Mouse (Mus musculus) neural tube, embryonic 14.5 days (tissue): ENCODE results near the gene Gm813. TPM values are rescaled to one million over a fixed set of nuclear protein-coding genes. Genes with fewer than 3 reads are reported as not detected.

ENCODE experiments used
- ATAC-seq: fragments of 200-750 bp; cut with Nextera tagmentation; 2 replicates; pipeline ENCODE4 v1.8.0; 2017; ENCODE audit warnings: low read depth, mild to moderate bottlenecking, moderate TSS enrichment, moderate library complexity
- H3K27ac ChIP-seq: fragments of 300-500 bp; sonication (generic); 2 replicates; pipeline ENCODE4 v1.5.1; 2014; ENCODE audit warnings: low read depth, mild to moderate bottlenecking, control low read depth, low read length, moderate library complexity, mixed read lengths
- H3K27me3 ChIP-seq: fragments of 300-500 bp; sonication (generic); 2 replicates; pipeline ENCODE4 v1.6.1; 2014; ENCODE audit warnings: low read length; ENCODE audit not compliant: control insufficient read depth, insufficient read depth
- H3K36me3 ChIP-seq: fragments of 300-500 bp; sonication (generic); 2 replicates; pipeline ENCODE4 v1.6.1; 2014; ENCODE audit warnings: low read length, mixed read lengths; ENCODE audit not compliant: control insufficient read depth, insufficient read depth
- H3K4me1 ChIP-seq: fragments of 300-500 bp; sonication (generic); 2 replicates; pipeline ENCODE4 v1.6.1; 2014; ENCODE audit warnings: low read length; ENCODE audit not compliant: control insufficient read depth, insufficient read depth
- H3K4me2 ChIP-seq: fragments of 300-500 bp; sonication (generic); 2 replicates; pipeline ENCODE4 v1.6.1; 2014; ENCODE audit warnings: mild to moderate bottlenecking, low read depth, low read length, control low read depth
- H3K4me3 ChIP-seq: fragments of 300-500 bp; sonication (generic); 2 replicates; pipeline ENCODE4 v1.5.1; 2014; ENCODE audit warnings: low read depth, low read length, control low read depth, mixed read lengths
- H3K9ac ChIP-seq: fragments of 300-500 bp; sonication (generic); replicated peaks from 2 replicates; pipeline ENCODE4 v1.6.1; 2014; ENCODE audit warnings: low read depth, mild to moderate bottlenecking, control low read depth, low read length, mixed read lengths
- H3K9me3 ChIP-seq: fragments of 300-500 bp; sonication (generic); 2 replicates; pipeline ENCODE4 v1.6.1; 2016; ENCODE audit warnings: low read length; ENCODE audit not compliant: control insufficient read depth
- WGBS: fragments of 180-500 bp; shearing (Covaris S2); extraction: QIAGEN DNeasy Blood & Tissue Kit; methylation state at CpG from one replicate; pipeline ENCODE4 v1.1.7; 2014; 5-methylcytosine and 5-hydroxymethylcytosine counted together
- polyA plus RNA-seq: library from polyadenylated mRNA; unstranded; fragments of >200 nt; fragmentation: Nextera tagmentation; extraction: Ambion mirVana; gene quantifications from 2 replicates; pipeline ENCODE4 v1.2.1, GENCODE M21; 2014

The Gm813 gene
- polyA plus RNA-seq, 1 experiment from 2014 or later: not detected

- no peak for ATAC-seq
- Histone ChIP-seq H3K27ac (no peak within 1 kb of the TSS), H3K4me2 (no peak within 1 kb of the TSS), H3K9ac (no peak within 1 kb of the TSS), H3K9me3 (no peaks in the 10 kb centered on the region), H3K4me1 (no peaks in the 10 kb centered on the region), H3K27me3 (no peaks in the 10 kb centered on the region), H3K36me3 (no peaks in the 10 kb centered on the region), H3K4me3 (no peak within 1 kb of the TSS)
- 89% methylated on average over 3 of the region's 3 CpGs for WGBS
Measured at GRCm38 (mm10) chr16:58638689-58639175, 22.0 kb upstream of the Gm813 start, which contains the start of gene E330017A01Rik. Gene E330017A01Rik (minus strand): TSS chr16:58638739.

GRCm38 (mm10) chr16:58638016-58638415 lies 21.2 kb upstream of the Gm813 start:
- 78% methylated on average over 7 of the region's 7 CpGs for WGBS
- no peaks in the 10 kb centered on the region for H3K27me3 ChIP-seq
- no peaks in the 10 kb centered on the region for H3K4me1 ChIP-seq
- H3K36me3 ChIP-seq: no peaks in the 10 kb centered on the region
- H3K4me3 ChIP-seq: no peak overlapping the region
- ATAC-seq: no peak
- no peak overlapping the region for H3K4me2 ChIP-seq
- no peak overlapping the region for H3K9ac ChIP-seq
- H3K27ac ChIP-seq: no peak overlapping the region
- no peaks in the 10 kb centered on the region for H3K9me3 ChIP-seq

GRCm38 (mm10) chr16:58637448-58637847 lies 20.7 kb upstream of the Gm813 start:
- no peak overlapping the region for H3K4me2 ChIP-seq
- H3K9me3 ChIP-seq: no peaks in the 10 kb centered on the region
- no peak for ATAC-seq
- H3K27ac ChIP-seq: no peak overlapping the region
- no peaks in the 10 kb centered on the region for H3K36me3 ChIP-seq
- no peaks in the 10 kb centered on the region for H3K4me1 ChIP-seq
- no peak overlapping the region for H3K9ac ChIP-seq
- H3K27me3 ChIP-seq: no peaks in the 10 kb centered on the region
- 88% methylated on average over 4 of the region's 4 CpGs for WGBS
- H3K4me3 ChIP-seq: no peak overlapping the region

- WGBS: 45% methylated on average over 2 of the region's 2 CpGs
- no peak overlapping the region for H3K27ac ChIP-seq
- H3K27me3 ChIP-seq: no peaks in the 10 kb centered on the region
- no peak overlapping the region for H3K9ac ChIP-seq
- H3K4me1 ChIP-seq: no peaks in the 10 kb centered on the region
- H3K4me3 ChIP-seq: no peak overlapping the region
- no peaks in the 10 kb centered on the region for H3K9me3 ChIP-seq
- H3K36me3 ChIP-seq: no peaks in the 10 kb centered on the region
- H3K4me2 ChIP-seq: no peak overlapping the region
- no peak for ATAC-seq
Measured at GRCm38 (mm10) chr16:58635866-58636265, 19.1 kb upstream of the Gm813 start.

- H3K27ac ChIP-seq: no peak overlapping the region
- no peak overlapping the region for H3K4me3 ChIP-seq
- no peak overlapping the region for H3K4me2 ChIP-seq
- no peak for ATAC-seq
- 69% methylated on average over 2 of the region's 2 CpGs for WGBS
- H3K4me1 ChIP-seq: no peaks in the 10 kb centered on the region
- H3K9me3 ChIP-seq: no peaks in the 10 kb centered on the region
- H3K9ac ChIP-seq: no peak overlapping the region
- H3K36me3 ChIP-seq: no peaks in the 10 kb centered on the region
- H3K27me3 ChIP-seq: no peaks in the 10 kb centered on the region
Measured at GRCm38 (mm10) chr16:58629736-58630135, 13.0 kb upstream of the Gm813 start.

GRCm38 (mm10) chr16:58628968-58629367 lies 12.2 kb upstream of the Gm813 start:
- Histone ChIP-seq H3K9ac (no peak overlapping the region), H3K9me3 (no peaks in the 10 kb centered on the region), H3K27me3 (no peaks in the 10 kb centered on the region), H3K4me3 (no peak overlapping the region), H3K4me2 (no peak overlapping the region), H3K4me1 (no peaks in the 10 kb centered on the region), H3K27ac (no peak overlapping the region), H3K36me3 (no peaks in the 10 kb centered on the region)
- WGBS: 96% methylated on average over 5 of the region's 5 CpGs
- ATAC-seq: no peak

GRCm38 (mm10) chr16:58628336-58628680 lies 11.5 kb upstream of the Gm813 start:
- Histone ChIP-seq H3K4me3 (no peak overlapping the region), H3K9ac (no peak overlapping the region), H3K27me3 (no peaks in the 10 kb centered on the region), H3K9me3 (no peaks in the 10 kb centered on the region), H3K4me2 (no peak overlapping the region), H3K27ac (no peak overlapping the region), H3K4me1 (no peaks in the 10 kb centered on the region), H3K36me3 (no peaks in the 10 kb centered on the region)
- 100% methylated on average over 2 of the region's 2 CpGs for whole genome bisulfite sequencing
- ATAC-seq: no peak

- H3K4me3 ChIP-seq: no peak overlapping the region
- H3K4me2 ChIP-seq: no peak overlapping the region
- no peaks in the 10 kb centered on the region for H3K27me3 ChIP-seq
- 88% methylated on average over 4 of the region's 4 CpGs for WGBS
- ATAC-seq: no peak
- no peaks in the 10 kb centered on the region for H3K36me3 ChIP-seq
- H3K9ac ChIP-seq: no peak overlapping the region
- no peaks in the 10 kb centered on the region for H3K9me3 ChIP-seq
- no peaks in the 10 kb centered on the region for H3K4me1 ChIP-seq
- H3K27ac ChIP-seq: no peak overlapping the region
Measured at GRCm38 (mm10) chr16:58627597-58628335, 11.0 kb upstream of the Gm813 start.

- no peak overlapping the region for H3K9ac ChIP-seq
- ATAC-seq: no peak
- no peaks in the 10 kb centered on the region for H3K4me1 ChIP-seq
- H3K36me3 ChIP-seq: no peaks in the 10 kb centered on the region
- no peak overlapping the region for H3K4me2 ChIP-seq
- H3K27ac ChIP-seq: no peak overlapping the region
- H3K27me3 ChIP-seq: no peaks in the 10 kb centered on the region
- 89% methylated on average over 6 of the region's 6 CpGs for WGBS
- H3K9me3 ChIP-seq: no peaks in the 10 kb centered on the region
- H3K4me3 ChIP-seq: no peak overlapping the region
Measured at GRCm38 (mm10) chr16:58623944-58624343, 7.2 kb upstream of the Gm813 start.
